Mouse (Mus musculus): ENCODE data around the gene Nme9. TPM values are rescaled to one million over a fixed set of nuclear protein-coding genes. Genes with fewer than 3 reads are reported as not detected.

The Nme9 gene
- polyA plus RNA-seq, 1 experiment from 2014 or later, result 0.90 TPM

- WGBS, result 43% methylated on average over 14 of the region's 14 CpGs
- DNase-seq (ENCODE audit: low spot score), result peak; percentile 47
- H3K4me1 ChIP-seq (replicated peaks; ENCODE audit: control insufficient read depth, insufficient read depth, low read length), result 0 out of 2 replicates have a peak, but pooled peaks cover 5% of the 10 kb centered on the region
- peak overlapping the region; percentile 90 for H3K4me2 ChIP-seq (replicated peaks; ENCODE audit: low read depth, low read length)
- peaks cover 13% of the 10 kb centered on the region for H3K27me3 ChIP-seq (ENCODE audit: control insufficient read depth, insufficient read depth, low read length)
- 0 out of 2 replicates have a peak, but pooled peaks have one; percentile 6 for ATAC-seq (ENCODE audit: low FRiP score)
- peak overlapping the region; percentile 42 for H3K27ac ChIP-seq (ENCODE audit: low read depth, low read length)
- peak overlapping the region; percentile 92 for H3K9ac ChIP-seq (ENCODE audit: low read depth, low read length)
- no peaks in the 10 kb centered on the region for H3K36me3 ChIP-seq (ENCODE audit: control insufficient read depth, insufficient read depth, low read length)
- H3K9me3 ChIP-seq (ENCODE audit: control insufficient read depth, low read length), result no peaks in the 10 kb centered on the region
- H3K4me3 ChIP-seq (ENCODE audit: low read depth, low read length), result peak overlapping the region; percentile 79
Measured at GRCm38 (mm10) chr9:99434892-99435618, 16.2 kb upstream of the Nme9 start.

DNA sequence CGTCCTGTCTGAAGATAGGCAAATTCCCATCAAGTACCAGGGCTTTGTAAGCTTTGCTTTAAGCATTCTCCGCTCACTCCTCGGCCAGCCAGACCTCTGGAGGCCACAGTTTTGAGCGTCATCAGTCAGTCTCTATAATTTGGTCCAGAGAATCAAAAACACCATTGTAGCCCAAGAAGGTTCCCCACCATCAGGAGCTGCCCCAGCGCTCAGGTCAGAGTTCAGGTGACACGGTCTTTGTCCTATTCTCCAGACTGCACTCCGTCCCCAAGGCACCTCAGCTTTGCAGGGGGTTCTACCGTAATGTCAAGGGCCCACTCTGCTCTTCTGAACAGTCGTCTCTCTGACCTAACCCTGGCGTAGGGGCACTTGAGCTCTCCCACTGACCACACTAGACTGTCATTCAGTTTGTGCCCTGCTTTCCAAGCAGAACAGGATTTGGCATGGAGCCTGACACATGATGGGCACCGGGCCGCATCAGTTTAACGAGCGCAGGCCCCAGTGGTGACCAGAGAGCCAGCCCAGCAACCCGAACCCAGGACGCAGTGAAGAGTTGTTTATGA is 15.6 kb upstream of the Nme9 start:
- 0 out of 2 replicates have a peak, but pooled peaks cover 5% of the 10 kb centered on the region for H3K4me1 ChIP-seq (replicated peaks; ENCODE audit: control insufficient read depth, insufficient read depth, low read length)
- H3K9ac ChIP-seq (ENCODE audit: low read depth, low read length), result peak overlapping the region; percentile 92
- DNase-seq (ENCODE audit: low spot score) (no peak), ATAC-seq (ENCODE audit: low FRiP score) (peak; percentile 47)
- H3K36me3 ChIP-seq (ENCODE audit: control insufficient read depth, insufficient read depth, low read length), result no peaks in the 10 kb centered on the region
- WGBS, result 15% methylated on average over 16 of the region's 16 CpGs
- H3K27me3 ChIP-seq (ENCODE audit: control insufficient read depth, insufficient read depth, low read length), result peaks cover 13% of the 10 kb centered on the region
- peak overlapping the region; percentile 79 for H3K4me3 ChIP-seq (ENCODE audit: low read depth, low read length)
- H3K27ac ChIP-seq (ENCODE audit: low read depth, low read length), result peak overlapping the region; percentile 77
- no peaks in the 10 kb centered on the region for H3K9me3 ChIP-seq (ENCODE audit: control insufficient read depth, low read length)
- peak overlapping the region; percentile 90 for H3K4me2 ChIP-seq (replicated peaks; ENCODE audit: low read depth, low read length)

DNA sequence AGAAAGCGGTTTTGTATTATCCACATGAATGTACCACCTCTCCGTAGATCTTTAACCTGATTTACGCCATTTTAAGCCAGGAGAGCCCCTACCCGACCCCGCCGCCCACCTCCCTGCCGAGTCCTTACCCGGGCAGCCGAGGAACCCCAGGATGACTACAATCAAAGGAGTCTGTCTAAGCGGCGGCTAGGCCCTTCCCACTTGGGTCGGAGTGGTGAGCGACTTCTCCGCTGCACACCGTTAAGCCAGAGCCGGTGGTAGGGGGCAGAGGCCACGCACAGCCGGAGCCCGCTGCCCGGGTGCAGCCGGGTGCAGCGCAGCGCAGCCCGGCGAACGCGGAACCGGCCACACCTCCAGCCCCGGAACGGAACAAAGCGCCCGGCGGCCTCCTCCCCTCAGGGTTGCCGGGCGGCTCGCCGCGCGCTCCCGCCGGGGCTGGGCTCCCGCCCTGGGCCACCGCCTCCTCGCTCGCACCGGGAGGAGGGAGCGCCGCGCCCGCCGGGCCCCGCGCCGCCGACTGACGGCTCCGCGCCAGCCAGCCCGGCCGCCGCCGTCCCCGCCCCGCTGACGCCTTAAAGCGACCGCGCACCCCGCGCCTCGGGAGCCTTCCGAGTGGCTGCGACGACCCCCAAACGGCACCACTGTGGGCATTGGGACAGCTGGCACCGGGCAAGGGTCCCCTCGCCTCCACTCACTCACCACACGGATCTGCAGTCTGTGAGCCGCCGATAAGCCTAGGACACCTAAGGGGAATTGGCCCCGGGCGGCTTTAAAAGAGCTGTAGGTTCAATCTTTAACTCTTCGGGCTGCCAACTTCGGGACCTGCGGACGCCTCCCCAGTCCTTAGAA is 14.9 kb upstream of the Nme9 start:
- 1% methylated on average over 66 of the region's 86 CpGs for WGBS
- H3K36me3 ChIP-seq (ENCODE audit: control insufficient read depth, insufficient read depth, low read length), result no peaks in the 10 kb centered on the region
- 0 out of 2 replicates have a peak, but pooled peaks cover 5% of the 10 kb centered on the region for H3K4me1 ChIP-seq (replicated peaks; ENCODE audit: control insufficient read depth, insufficient read depth, low read length)
- H3K27me3 ChIP-seq (ENCODE audit: control insufficient read depth, insufficient read depth, low read length), result peaks cover 13% of the 10 kb centered on the region
- DNase-seq (ENCODE audit: low spot score) (peak; percentile 79), ATAC-seq (ENCODE audit: low FRiP score) (peak; percentile 80)
- no peaks in the 10 kb centered on the region for H3K9me3 ChIP-seq (ENCODE audit: control insufficient read depth, low read length)
- H3K4me3 ChIP-seq (ENCODE audit: low read depth, low read length), result peak overlapping the region; percentile 79
- H3K27ac ChIP-seq (ENCODE audit: low read depth, low read length), result peak overlapping the region; percentile 77
- peak overlapping the region; percentile 92 for H3K9ac ChIP-seq (ENCODE audit: low read depth, low read length)
- H3K4me2 ChIP-seq (replicated peaks; ENCODE audit: low read depth, low read length), result peak overlapping the region; percentile 90

DNA sequence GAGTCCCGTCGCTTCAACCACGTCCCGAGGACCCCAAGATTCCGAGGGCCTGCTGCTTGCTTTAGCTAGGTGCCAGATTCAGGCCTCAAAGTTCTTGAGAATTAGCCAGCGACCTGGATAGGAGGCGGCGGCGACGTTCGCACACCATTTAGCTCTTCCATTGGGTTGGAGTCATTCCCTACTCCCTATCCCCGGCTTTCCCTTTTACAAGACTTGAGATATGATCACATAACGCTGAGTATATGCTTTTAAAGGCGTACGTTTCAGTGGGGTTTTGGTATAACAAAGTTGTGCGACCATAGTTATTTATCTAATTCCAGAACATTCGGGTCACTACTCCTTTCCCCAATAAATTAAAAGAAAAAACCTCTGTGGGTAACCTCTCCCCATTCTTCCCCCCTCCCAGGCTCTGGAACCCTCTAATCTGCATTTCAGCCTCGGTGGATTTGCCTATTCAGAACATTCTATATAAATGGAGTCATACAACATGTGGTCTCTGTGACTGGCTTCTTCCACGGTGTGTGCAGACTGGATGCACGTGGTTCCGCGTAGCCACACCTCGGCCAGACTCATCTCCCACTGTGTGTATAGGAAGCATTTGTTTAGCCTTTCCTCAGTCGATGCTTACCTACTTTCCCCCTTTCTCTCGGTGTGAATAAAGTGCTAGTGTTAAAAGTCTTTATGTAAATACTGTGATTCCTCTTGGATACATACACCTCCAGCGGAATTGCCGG is 14.1 kb upstream of the Nme9 start, which contains the start of gene Mras:
Gene Mras, minus strand, starts transcription at position 351 of the 734 bp plus-strand sequence.
- DNase-seq (ENCODE audit: low spot score), result peak; percentile 22
- Histone ChIP-seq H3K9me3 (ENCODE audit: control insufficient read depth, low read length) (no peaks in the 10 kb centered on the region), H3K27ac (ENCODE audit: low read depth, low read length) (peak within 1 kb of the TSS; percentile 77), H3K27me3 (ENCODE audit: control insufficient read depth, insufficient read depth, low read length) (peaks cover 13% of the 10 kb centered on the region), H3K4me2 (replicated peaks; ENCODE audit: low read depth, low read length) (peak within 1 kb of the TSS; percentile 90), H3K4me3 (ENCODE audit: low read depth, low read length) (peak within 1 kb of the TSS; percentile 79), H3K36me3 (ENCODE audit: control insufficient read depth, insufficient read depth, low read length) (no peaks in the 10 kb centered on the region), H3K9ac (ENCODE audit: low read depth, low read length) (peak within 1 kb of the TSS; percentile 92), H3K4me1 (replicated peaks; ENCODE audit: control insufficient read depth, insufficient read depth, low read length) (0 out of 2 replicates have a peak, but pooled peaks cover 5% of the 10 kb centered on the region)
- no peak for ATAC-seq (ENCODE audit: low FRiP score)
- 18% methylated on average over 27 of the region's 27 CpGs for WGBS

DNA sequence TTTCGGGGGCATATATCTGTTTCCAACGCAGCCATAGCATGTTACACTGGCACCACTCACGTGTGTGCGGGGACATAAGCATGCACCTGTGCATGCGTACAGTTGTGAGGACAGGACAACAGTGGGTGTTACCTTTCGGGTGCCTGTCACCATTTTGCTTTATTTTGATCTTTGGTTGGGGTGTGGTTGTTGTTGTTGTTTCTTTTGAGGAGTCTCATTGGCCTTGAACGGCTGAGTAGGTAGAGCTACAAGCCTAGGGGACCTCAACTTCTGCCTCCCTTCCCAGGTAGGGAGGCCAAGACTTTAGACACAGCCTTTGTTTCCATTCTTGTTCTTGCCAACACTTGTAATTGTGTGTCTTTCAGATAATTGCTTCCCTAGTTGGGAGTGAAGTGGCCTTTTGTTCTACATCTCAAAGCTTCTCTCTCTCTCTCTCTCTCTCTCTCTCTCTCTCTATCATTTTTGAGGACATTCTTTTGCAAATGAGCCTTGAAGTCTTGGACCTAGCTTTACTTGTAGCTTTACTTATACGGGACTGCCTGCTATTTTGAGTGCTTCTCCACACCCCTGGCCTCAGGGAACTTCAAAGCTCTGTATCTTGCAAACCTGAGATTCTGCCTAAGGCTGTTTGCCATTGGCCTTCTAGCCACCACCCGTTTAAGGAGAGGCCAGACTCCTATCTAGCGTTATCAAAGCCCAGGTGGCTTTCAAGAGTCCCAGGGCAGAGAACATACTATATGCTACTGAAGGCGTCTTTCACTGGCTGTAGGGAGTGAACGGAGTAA is 13.3 kb upstream of the Nme9 start:
- Histone ChIP-seq H3K27ac (ENCODE audit: low read depth, low read length) (no peak overlapping the region), H3K27me3 (ENCODE audit: control insufficient read depth, insufficient read depth, low read length) (peaks cover 13% of the 10 kb centered on the region), H3K4me3 (ENCODE audit: low read depth, low read length) (no peak overlapping the region), H3K36me3 (ENCODE audit: control insufficient read depth, insufficient read depth, low read length) (no peaks in the 10 kb centered on the region), H3K9me3 (ENCODE audit: control insufficient read depth, low read length) (no peaks in the 10 kb centered on the region), H3K4me1 (replicated peaks; ENCODE audit: control insufficient read depth, insufficient read depth, low read length) (0 out of 2 replicates have a peak, but pooled peaks cover 5% of the 10 kb centered on the region), H3K9ac (ENCODE audit: low read depth, low read length) (no peak overlapping the region), H3K4me2 (replicated peaks; ENCODE audit: low read depth, low read length) (no peak overlapping the region)
- DNase-seq (ENCODE audit: low spot score), result no peak
- 80% methylated on average over 12 of the region's 12 CpGs for WGBS
- no peak for ATAC-seq (ENCODE audit: low FRiP score)

DNA sequence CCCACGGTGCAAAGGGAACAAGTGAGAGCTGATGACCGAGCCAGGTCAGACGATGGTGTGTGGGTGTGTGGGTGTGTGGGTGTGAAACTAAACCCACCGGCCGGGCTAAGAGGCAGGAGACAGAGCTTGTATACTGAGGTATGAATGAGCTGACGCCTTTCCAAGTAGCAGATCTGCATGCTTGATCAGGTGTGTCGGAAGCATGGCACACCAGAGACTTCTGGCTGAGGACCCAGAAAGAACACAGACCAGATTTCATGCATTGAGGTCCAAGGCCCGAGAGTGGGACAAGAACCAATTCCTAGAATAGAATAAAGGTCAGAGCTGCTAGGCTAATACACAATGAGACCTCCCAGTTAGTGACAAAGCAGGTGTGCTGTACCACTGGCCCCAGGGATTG is 12.2 kb upstream of the Nme9 start:
- Histone ChIP-seq H3K27ac (ENCODE audit: low read depth, low read length) (no peak overlapping the region), H3K9ac (ENCODE audit: low read depth, low read length) (no peak overlapping the region), H3K4me1 (replicated peaks; ENCODE audit: control insufficient read depth, insufficient read depth, low read length) (0 out of 2 replicates have a peak, but pooled peaks cover 5% of the 10 kb centered on the region), H3K9me3 (ENCODE audit: control insufficient read depth, low read length) (no peaks in the 10 kb centered on the region), H3K27me3 (ENCODE audit: control insufficient read depth, insufficient read depth, low read length) (peaks cover 13% of the 10 kb centered on the region), H3K4me2 (replicated peaks; ENCODE audit: low read depth, low read length) (no peak overlapping the region), H3K36me3 (ENCODE audit: control insufficient read depth, insufficient read depth, low read length) (no peaks in the 10 kb centered on the region), H3K4me3 (ENCODE audit: low read depth, low read length) (no peak overlapping the region)
- 77% methylated on average over 8 of the region's 8 CpGs for WGBS
- ATAC-seq (ENCODE audit: low FRiP score), result no peak
- DNase-seq (ENCODE audit: low spot score), result no peak

DNA sequence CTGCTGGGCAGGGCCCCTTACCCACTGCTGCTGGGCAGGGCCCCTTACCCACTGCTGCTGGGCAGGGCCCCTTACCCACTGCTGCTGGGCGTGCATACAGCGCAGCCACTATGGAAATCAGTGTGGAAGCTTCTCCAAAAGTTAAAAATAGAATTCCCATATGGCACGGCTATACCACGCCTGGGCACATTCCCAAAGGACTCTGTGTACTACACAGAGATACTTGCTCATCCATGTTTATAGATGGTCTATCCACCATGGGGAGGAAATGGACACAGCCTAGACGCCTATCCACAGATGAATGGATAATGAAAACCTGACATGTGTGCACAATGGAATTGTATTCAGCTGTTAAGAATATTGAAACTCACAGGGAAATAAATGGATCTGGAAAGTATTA is 10.3 kb upstream of the Nme9 start:
- WGBS, result 85% methylated on average over 5 of the region's 5 CpGs
- Histone ChIP-seq H3K36me3 (ENCODE audit: control insufficient read depth, insufficient read depth, low read length) (no peaks in the 10 kb centered on the region), H3K9ac (ENCODE audit: low read depth, low read length) (no peak overlapping the region), H3K4me3 (ENCODE audit: low read depth, low read length) (no peak overlapping the region), H3K4me2 (replicated peaks; ENCODE audit: low read depth, low read length) (no peak overlapping the region), H3K4me1 (replicated peaks; ENCODE audit: control insufficient read depth, insufficient read depth, low read length) (no peaks in the 10 kb centered on the region), H3K27me3 (ENCODE audit: control insufficient read depth, insufficient read depth, low read length) (peaks cover 13% of the 10 kb centered on the region), H3K9me3 (ENCODE audit: control insufficient read depth, low read length) (no peaks in the 10 kb centered on the region), H3K27ac (ENCODE audit: low read depth, low read length) (no peak overlapping the region)
- ATAC-seq (ENCODE audit: low FRiP score) (no peak), DNase-seq (ENCODE audit: low spot score) (no peak)

Measured in hindbrain, embryonic 11.5 days (tissue).